Mouse (Mus musculus) urinary bladder, postnatal 25 days (tissue): Measurements from ENCODE around the gene Olfr284.

Experiments used
- DNase-seq: peaks from one replicate; pipeline ENCODE4 v3.0.0; 2022; ENCODE audit warnings: low spot score

Gene Olfr284

DNA sequence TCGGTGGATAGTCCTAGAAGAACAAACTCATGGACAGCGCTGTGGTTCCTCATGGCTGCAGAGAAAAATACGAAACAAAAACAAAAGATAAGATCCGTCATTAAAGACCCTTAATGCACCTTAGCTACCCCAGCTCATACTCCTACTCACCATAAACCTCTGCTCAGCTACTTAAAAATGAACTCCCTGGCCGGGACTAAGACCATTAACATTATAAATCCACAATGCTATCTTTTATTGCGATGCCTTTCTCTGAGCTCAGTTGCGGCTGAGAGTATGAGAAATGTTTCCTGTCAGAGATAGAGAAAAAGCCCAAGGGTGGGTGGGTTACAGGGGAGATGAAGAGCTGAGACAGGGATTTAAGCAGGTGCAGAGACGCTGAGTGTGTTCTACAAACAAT lies at the start of gene Olfr284:
Gene Olfr284 (minus strand): TSS at position 101 of the 400 bp plus-strand sequence.
- DNase-seq: no peak

- DNase-seq: peak; percentile 80
Measured at GRCm38 (mm10) chr15:98389796-98390195, 49.0 kb upstream of the Olfr284 start.

- DNase-seq: no peak
Measured at GRCm38 (mm10) chr15:98387621-98388020, 46.8 kb upstream of the Olfr284 start.

DNA sequence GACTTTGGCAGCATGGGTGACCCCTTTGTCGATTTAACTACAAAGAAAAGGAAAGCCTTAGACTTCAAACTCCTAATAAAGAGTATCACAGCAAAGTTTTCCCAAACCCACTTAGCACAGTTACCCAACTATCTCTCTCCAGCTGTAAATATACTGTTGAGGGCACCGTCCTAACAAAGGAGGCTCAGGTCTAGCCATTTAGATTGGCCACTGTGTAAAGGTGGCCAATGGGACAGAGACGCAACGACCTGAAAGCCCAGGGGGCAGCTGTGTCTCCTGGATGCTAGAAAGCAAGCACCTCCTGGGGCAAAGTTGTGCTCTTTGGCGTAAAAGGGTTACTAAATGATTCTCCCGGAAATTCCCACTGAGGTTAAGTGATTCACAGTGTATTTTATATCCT lies 40.1 kb upstream of the Olfr284 start, which contains the start of gene Olfr283:
Gene Olfr283 (minus strand): TSS at position 101 of the 400 bp plus-strand sequence.
- no peak for DNase-seq

DNA sequence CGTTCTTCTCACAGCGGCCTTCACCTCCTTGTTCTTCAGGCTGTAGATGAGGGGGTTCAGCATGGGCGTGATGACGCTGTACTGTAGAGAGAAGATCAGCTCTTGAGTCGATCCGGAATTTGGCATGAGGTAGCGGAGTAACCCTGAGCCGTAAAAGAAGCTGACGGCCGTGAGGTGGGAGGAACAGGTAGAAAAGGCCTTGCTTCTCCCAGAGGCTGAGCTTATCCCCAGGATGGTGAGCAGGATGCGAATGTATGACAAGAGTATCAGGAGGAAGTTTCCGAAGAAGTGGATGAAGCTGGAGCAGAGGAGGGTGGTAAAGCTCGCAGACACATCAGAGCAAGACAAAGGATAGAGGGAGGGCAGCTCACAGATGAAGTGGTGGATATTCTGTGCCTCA lies 37.4 kb upstream of the Olfr284 start:
- DNase-seq: no peak

GRCm38 (mm10) chr15:98317177-98317724 lies 23.5 kb downstream of the Olfr284 start, which contains the start of gene Olfr285:
Gene Olfr285, minus strand, starts transcription at chr15:98317353.
- DNase-seq: no peak

- DNase-seq: no peak
Measured at GRCm38 (mm10) chr15:98315703-98316102, 25.1 kb downstream of the Olfr284 start.

DNA sequence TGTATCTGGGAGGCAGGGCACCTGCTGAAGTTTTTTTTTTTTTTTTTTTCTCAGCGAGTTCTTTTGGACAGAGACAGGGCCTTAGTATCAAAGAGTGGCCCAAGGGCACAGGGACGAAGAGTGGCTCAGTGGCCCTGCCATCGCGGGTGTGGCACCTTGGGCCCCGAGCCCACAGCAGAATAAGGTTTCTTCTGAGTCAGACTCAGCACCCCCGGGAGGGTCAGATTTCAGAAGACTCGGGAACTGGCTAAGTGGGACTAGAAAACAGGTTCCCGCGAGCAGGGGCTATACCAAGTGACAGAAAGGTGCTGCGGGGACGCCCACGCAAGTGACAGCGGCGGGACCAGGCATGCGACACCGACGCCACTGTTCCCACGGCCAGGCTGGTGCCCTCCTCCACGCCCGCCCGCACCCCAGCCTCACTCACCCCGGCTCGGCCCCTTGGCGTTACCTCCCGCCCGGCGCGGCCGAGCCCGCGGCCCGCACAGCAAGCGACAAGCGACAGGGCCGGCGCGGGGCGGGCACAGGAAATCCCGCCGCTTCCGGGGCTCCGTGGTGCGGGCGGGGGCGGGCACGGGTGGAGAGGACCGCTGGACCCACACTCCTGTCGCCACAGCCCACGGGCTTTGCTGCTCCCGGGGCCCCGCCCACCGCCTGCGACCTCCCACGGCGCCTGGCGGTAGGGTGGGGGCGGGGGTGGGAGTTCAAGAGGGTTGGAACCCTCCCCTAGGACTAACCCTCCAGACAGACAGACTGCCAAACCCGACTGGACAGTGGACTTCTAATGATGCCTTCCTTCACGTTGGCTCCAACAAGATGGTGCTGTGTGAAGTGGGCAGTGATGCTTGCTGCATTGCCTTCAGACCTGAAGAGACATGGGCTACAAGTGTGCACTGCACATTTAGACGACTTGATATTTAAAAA lies 44.9 kb downstream of the Olfr284 start, which contains the start of gene Zfp641:
Gene Zfp641 (minus strand): TSS at position 534 of the 924 bp plus-strand sequence.
- DNase-seq: peak; percentile 36

DNA sequence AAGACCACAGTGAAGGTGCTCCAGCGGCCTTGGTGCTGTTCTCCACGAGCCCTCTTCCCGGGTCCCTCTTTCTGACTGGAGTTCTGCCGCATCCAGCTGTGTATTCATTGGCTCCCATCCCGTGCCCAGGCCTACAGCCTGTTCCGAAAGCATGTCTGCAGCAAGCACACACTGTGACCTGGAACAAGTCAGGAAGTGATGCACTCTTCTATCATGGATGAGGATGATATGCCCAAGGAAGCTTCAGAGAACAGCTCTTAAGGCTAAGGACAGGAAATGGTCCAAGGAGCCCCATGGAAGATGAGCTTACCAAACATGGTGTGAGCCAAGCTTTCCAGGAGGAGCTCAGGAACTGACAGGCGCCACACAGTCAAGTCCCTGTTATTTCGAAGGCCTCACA lies 47.1 kb downstream of the Olfr284 start:
- DNase-seq: no peak
